Mouse (Mus musculus) cerebellum, postnatal 10 days (tissue): ENCODE measurements at regions not wholly inside any gene's neighbourhood (a gene's known extent, or its start where the extent isn't known, plus 50 kb on each side); places are given as distances from the start of the nearest gene placed in this dataset.

Experiments used
- DNase-seq, 2 experiments: peaks; one replicate each; pipeline ENCODE4 v3.0.0; 2021; ENCODE audit warnings: mixed read lengths in 2 of 2

DNA sequence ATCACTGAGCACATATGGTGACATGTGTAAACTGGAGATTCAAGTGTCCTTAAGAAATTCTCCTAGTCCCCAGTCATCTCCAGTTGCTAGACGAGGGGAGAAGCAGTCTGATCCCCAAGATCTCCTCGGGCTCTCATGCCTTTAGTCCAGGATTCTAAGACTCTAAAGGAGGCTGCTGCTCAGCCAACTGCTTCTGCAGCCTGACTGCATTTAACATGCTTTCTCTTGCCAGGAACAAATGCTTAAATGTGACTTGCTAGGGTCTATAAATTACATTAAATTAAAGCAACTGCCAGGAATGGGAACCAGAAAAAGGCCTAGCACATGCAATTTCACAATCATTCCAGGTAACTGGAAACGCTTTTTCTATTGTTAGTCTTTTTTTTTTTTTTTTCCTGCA lies 599.8 kb upstream of the Gcfc2 start:
- no peak for DNase-seq

DNA sequence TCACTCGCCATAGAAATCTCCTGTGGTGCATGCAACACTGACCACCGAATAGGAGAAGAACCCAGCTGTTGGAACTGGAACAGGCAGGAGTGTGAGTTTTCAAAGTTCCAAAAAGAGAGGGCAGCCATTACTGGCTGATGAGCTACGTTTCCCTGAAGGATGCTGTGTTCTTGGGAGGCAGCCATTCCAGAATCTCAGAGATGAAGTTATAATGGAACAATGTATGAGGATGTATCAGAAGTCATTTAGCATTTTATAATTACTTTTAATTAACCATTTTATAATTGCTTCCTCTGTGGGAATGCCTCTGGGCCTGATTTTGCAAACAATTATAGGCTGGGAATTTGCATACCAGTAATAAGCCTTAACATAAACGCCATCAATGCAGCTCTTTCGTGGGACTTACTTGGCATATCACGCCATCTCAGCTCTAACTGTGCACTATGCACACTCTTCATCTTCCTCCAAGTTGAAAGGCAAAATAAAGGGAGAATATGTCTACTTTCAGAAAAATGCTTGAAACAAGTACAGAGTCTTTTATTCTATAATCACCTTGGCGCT lies 559.4 kb upstream of the Gcfc2 start:
- DNase-seq = no peak

GRCm38 (mm10) chr6:81388484-81388883 lies 535.0 kb upstream of the Gcfc2 start:
- DNase-seq = no peak

DNA sequence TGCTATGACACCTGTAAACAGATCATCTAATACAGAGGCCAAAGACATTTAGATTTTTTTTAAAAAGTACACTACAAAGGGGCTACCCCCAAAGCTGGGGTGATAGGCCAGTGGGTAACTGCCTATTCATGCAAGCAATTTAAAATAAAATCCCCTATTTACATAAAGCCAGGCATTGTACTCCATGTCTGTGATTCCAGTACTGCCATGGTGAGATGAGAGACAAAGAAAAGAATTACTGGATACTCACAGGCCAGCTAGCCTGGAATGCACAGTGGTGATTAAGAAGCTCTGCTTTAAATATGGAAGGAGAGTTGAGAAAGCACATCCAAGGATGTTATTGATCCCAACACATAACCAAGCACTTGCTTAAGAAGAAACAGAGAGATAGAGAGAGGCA lies 520.3 kb upstream of the Gcfc2 start:
- no peak for DNase-seq

DNA sequence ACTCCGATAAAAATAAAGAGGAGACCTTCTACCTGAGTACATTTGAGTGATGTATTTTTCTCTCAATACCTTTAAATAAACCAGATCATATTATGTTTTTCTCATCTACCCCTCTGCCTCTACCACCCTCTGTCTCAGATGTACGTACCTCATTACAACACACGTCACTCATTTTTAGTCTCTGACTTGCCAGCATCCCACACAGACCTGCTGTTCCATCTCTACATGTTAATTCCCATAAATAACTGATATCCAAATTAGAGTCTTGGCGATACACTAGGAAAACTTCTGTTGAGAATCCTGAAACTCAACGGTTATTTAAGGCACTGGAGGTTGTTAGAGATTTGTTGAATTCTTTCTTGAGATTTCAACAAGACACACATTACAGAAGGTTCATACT lies 509.9 kb upstream of the Gcfc2 start:
- DNase-seq = no peak

DNA sequence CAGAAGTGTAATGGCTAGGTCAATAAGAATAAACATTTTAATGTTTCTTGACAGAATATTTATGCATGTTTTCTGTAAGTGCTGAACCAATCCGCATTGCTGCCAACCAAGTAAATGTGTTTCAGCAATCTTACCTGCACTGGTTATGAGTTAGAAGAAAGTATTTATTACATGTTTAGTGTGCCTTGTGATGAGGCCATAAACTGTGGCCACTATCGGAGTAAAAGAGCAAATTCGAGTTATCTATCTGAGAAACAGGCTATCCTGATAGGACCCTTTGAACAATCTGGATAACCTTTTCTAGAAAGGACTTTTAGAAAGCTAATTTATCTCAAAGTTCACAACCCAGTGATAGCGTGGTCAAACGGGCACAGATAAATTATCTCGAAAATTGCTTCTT lies 488.7 kb upstream of the Gcfc2 start:
- DNase-seq = no peak

DNA sequence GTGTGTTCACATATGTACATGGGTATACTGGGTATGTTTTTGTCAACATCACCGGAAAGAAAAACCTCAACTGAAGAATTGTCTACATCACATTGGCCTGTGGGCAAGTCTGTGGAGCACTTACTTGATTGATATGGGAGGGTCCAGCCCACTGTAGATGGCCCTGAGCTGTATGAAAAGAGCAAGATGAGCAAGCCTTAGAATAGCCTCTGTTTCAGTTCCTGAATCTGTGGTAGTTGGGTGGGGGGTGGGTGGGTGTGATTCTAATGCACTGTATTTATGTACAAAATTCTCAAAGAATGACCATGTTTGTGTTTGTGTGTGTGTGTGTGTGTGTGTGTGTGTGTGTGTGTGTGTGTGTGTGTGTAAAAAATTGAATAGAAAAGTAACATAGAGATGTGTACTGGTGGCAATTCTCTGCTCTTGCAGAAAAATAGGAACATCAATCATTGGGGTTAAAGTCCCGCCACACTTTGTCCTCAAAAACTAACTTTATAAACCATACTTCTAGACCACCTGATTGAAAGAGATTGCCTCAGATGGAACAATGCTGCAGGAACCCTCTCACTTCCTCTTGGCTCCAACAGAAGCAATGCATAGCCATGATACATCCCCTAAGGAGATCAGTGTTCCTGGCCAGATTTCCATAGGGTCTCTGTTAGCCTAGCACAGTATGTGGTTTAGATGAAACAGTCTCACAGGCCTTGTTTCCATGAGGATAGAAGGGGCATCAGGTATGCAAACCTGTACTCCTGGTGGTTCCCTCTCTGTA lies 484.3 kb upstream of the Gcfc2 start:
- no peak for DNase-seq

DNA sequence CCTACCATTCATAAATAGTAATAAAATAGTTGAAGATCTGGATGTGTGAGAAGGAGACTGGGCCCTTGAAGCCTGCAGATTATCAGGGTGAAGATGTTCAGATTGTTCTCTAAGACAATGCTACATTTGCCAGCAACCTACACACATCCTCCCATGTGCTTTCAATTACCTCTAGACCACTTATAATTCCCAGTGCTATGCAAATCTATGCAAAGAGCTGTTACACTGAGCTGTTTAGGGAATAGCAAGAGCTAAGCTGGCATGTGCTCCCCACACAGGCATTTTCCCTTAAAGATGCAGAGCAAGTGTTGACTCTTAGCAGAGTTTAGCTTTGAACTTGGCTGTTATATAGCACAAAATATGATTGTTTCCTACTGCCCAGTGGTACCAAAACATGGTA lies 482.1 kb upstream of the Gcfc2 start:
- no peak for DNase-seq

GRCm38 (mm10) chr6:81446019-81446800 lies 477.3 kb upstream of the Gcfc2 start:
- no peak for DNase-seq

GRCm38 (mm10) chr6:81447701-81448100 lies 475.8 kb upstream of the Gcfc2 start:
- DNase-seq = peak in 1 of 2 experiments; percentile 4

DNA sequence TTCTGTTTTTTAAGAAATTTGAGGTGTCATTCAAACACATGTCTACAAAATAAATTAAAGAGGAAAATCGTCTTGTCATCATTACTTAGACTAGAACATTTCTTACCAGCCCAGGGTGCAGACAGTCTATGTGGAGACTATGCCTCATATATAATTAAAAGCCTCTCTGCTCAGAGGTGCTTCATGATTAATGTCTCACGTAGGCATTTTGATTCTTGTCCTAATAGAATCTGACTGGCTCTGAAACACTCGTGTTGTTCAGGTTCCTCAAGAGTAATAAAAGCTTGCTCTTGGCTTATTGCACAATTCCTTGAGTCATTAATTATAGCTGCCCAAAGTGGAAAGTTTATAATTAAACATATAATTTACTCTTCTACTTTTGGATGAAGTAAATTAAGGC lies 475.1 kb upstream of the Gcfc2 start:
- no peak for DNase-seq

- DNase-seq = no peak
Observed at GRCm38 (mm10) chr6:81461095-81461494, 462.4 kb upstream of the Gcfc2 start.

DNA sequence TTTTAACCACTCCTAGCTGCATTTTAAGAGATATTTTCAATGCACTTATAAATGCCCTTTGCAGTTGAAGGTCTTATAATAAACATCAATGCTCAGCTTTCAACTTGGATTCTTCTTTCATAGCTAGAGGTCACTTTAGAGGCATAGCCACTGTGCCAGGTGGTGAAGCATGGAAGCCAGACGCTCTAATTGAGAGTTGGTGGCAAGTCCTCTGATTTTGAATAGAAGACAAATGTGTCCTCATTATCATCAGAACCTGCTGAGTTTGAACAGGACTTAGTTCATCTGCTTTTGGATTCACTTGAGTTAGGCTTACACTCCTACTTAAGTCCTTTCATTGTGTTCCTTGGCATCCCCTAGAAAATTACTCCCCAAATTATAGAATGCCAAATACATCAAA lies 459.0 kb upstream of the Gcfc2 start:
- peak in 1 of 2 experiments; percentile 15 for DNase-seq

DNA sequence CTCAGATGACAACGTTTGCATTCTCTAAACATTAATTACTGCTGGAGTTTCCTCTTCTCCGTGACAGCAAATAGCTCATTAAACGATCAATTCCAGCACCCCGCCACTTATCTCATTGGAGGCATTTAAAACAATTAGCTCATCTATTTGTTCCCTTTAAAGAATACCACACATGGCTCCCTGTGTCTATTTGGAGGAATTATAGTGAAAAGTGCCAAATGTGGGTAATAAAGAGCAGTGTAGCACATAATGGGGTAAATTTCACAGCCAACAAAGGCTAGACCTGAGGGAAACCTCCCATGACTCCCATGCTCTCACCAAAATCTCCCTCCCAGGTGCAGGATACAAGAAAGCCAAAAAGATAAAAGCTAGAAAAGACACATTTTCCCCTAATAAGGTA lies 456.9 kb upstream of the Gcfc2 start:
- DNase-seq = no peak

GRCm38 (mm10) chr6:81471340-81471955 lies 452.0 kb upstream of the Gcfc2 start:
- peak; percentile 72 to 78 for DNase-seq

DNA sequence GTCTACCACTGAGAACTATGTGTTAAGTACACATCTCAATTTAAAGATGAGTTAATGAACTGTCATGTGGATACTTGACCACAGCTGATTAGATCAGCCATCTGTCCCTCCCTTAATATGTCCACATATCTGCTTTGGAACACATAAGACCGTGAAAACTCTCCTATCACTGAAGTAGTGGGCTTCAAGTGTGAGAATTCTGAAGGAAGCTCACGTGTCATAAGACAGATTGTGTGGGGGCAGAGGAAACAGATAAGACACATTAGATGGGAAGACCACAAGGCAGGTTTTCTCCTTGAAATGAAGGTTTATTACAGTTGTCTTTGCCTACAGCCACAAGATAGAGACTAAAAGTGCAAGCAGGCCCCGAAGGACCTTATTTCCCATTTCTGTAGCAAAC lies 451.0 kb upstream of the Gcfc2 start:
- DNase-seq = peak; percentile 26 to 35

GRCm38 (mm10) chr6:81474786-81475185 lies 448.7 kb upstream of the Gcfc2 start:
- peak; percentile 55 to 72 for DNase-seq

- peak; percentile 61 to 77 for DNase-seq
Observed at GRCm38 (mm10) chr6:81487006-81487405, 436.5 kb upstream of the Gcfc2 start.

DNA sequence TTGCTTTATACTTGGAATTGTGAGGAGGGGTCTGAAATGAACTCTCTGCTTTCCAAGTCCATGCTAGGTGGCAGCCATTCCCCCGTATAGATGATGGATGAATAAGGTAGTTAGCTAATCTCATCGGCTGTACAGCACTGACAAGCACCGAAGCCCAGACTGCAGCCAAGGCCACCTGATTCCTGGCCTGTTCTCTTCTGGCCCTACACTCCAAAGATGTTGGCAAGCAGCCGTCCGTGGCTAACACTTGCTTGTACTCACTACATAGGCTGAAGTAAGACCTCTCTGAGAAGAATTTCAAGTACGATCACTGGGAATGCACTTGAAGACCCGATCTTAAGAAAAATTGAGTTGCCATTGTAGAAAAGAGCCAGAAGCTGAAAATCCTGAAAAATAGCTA lies 427.2 kb upstream of the Gcfc2 start:
- DNase-seq = peak; percentile 74 to 81

- no peak for DNase-seq
Observed at GRCm38 (mm10) chr6:81517185-81517584, 406.3 kb upstream of the Gcfc2 start.

DNA sequence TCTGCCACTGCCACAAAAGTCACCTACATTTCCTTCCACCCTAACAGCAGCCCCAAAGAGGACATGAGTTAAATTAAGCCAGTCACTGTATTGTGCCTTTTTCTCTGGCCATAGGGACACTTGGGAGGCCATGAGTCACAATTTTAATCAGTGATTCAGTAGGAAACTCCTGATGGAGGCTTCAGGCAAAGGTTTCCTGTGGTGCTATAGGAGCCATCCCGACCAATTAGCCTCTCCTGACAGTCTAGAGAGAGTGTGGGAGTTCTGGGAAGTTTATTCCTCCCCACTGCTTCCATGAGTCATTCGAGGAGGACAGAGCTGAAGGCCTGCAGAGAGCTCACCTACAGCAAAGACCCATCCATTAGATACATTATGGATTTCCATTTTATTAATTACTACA lies 361.2 kb upstream of the Gcfc2 start:
- no peak for DNase-seq

- no peak for DNase-seq
Observed at GRCm38 (mm10) chr6:81563192-81563591, 360.3 kb upstream of the Gcfc2 start.

- no peak for DNase-seq
Observed at GRCm38 (mm10) chr6:81564295-81564694, 359.2 kb upstream of the Gcfc2 start.
